Mouse (Mus musculus): ENCODE results near the gene Rbm47.

DNA sequence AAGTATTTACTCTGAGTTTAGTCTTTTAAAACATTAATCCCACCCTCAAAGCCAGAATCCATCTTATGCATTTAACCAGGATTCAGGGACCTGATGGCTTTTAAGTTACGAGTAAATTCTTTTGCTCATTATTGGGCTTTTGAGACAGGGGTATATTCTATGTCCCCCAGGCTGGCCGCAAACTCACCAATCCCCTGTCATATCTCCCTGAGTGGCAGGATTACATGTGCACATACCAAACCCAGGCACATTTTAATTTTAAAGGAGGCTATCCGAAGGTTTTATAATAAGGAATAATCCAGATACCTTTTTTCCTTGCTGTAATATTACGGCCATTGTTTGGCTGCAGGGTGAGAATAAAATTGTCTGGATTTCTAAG is 111.3 kb downstream of the Rbm47 start:
- TF ChIP-seq POLR2A (IDR thresholded peaks at IDR 0.05; ENCODE audit: control insufficient read depth, low read depth, low read length) (no peak), CTCF (IDR thresholded peaks at IDR 0.05; ENCODE audit: control insufficient read depth, insufficient read depth, insufficient replicate concordance, low read depth, low read length) (no peak)
